Mouse (Mus musculus) CH12.LX (cell line): ENCODE measurements around the gene Sf3b3. TPM values are rescaled to one million over a fixed set of nuclear protein-coding genes. Genes with fewer than 3 reads are reported as not detected.

ENCODE experiments used
- DNase-seq: peaks from one replicate; pipeline ENCODE4 v3.0.0-alpha.2; 2013; ENCODE audit errors: extremely low read depth
- H3K27ac ChIP-seq: 2 replicates; pipeline ENCODE4 v1.5.1; 2012; ENCODE audit warnings: low read depth, mild to moderate bottlenecking, control low read depth, moderate library complexity; ENCODE audit not compliant: insufficient read depth
- H3K27me3 ChIP-seq: replicated peaks from 2 replicates; pipeline ENCODE3; 2012; ENCODE audit warnings: inconsistent platforms
- H3K36me3 ChIP-seq, 2 experiments: replicated peaks in 1 of 2; 2 replicates each; pipeline versions ENCODE3 to v1.6.1; 2012; ENCODE audit warnings: inconsistent platforms in 1 of 2, low read length in 1 of 2, mild to moderate bottlenecking in 1 of 2, mixed read lengths in 1 of 2, moderate library complexity in 1 of 2; ENCODE audit not compliant: control insufficient read depth in 1 of 2, insufficient read depth in 1 of 2
- H3K4me1 ChIP-seq, 2 experiments: 2 replicates each; pipeline ENCODE4 v1.6.1; 2012; ENCODE audit warnings: inconsistent platforms in 1 of 2, moderate library complexity in 1 of 2; ENCODE audit not compliant: insufficient read depth in 2 of 2, control insufficient read depth in 1 of 2
- H3K4me2 ChIP-seq: 2 replicates; pipeline ENCODE4 v1.6.1; 2012; ENCODE audit warnings: low read depth, mild to moderate bottlenecking, control low read depth; ENCODE audit not compliant: poor library complexity, insufficient read depth, severe bottlenecking
- H3K4me3 ChIP-seq, 3 experiments: fragments of 150-350 bp in 1 of 3; sonication (generic) in 1 of 3; replicated peaks in 1 of 3; 2 replicates each; pipeline versions ENCODE3 to v1.5.1; 2011 to 2012; ENCODE audit warnings: low read depth in 2 of 3, low read length in 2 of 3, mild to moderate bottlenecking in 2 of 3, moderate library complexity in 2 of 3, control low read depth in 1 of 3, improper control_type of control experiment in 1 of 3, inconsistent platforms in 1 of 3, mixed read lengths in 1 of 3; ENCODE audit not compliant: poor library complexity in 1 of 3
- H3K79me2 ChIP-seq: replicated peaks from 2 replicates; pipeline ENCODE4 v1.6.1; 2012; ENCODE audit warnings: mild to moderate bottlenecking, moderate library complexity; ENCODE audit not compliant: control insufficient read depth, poor library complexity, insufficient read depth, severe bottlenecking; ENCODE audit errors: extremely low read depth
- H3K9ac ChIP-seq: 2 replicates; pipeline ENCODE4 v1.6.1; 2012; ENCODE audit warnings: low read depth, mild to moderate bottlenecking, control low read depth, moderate library complexity; ENCODE audit not compliant: insufficient read depth
- H3K9me3 ChIP-seq: replicated peaks from 2 replicates; pipeline ENCODE3; 2012; ENCODE audit warnings: low read length, inconsistent platforms, mixed read lengths
- CHD1 ChIP-seq: IDR thresholded peaks from 2 replicates; pipeline ENCODE4 v1.6.1; 2012; ENCODE audit warnings: low read depth, low read length, improper control_type of control experiment, inconsistent platforms
- CTCF ChIP-seq, 2 experiments: IDR thresholded peaks in 1 of 2; conservative IDR thresholded peaks in 1 of 2; 2 replicates each; pipeline ENCODE4 v1.5.1; 2011 to 2012; ENCODE audit warnings: low read depth in 2 of 2, low read length in 2 of 2, improper control_type of control experiment in 1 of 2, inconsistent platforms in 1 of 2, mild to moderate bottlenecking in 1 of 2, moderate library complexity in 1 of 2
- SIN3A ChIP-seq: IDR thresholded peaks from 2 replicates; pipeline ENCODE4 v1.6.1; 2012; ENCODE audit warnings: low read length, improper control_type of control experiment, inconsistent platforms
- SMC3 ChIP-seq: IDR thresholded peaks from 2 replicates; pipeline ENCODE4 v1.6.1; 2011; ENCODE audit warnings: low read depth, low read length, improper control_type of control experiment
- ZNF384 ChIP-seq: IDR thresholded peaks from 2 replicates; pipeline ENCODE4 v1.6.1; 2012; ENCODE audit warnings: low read depth, low read length, improper control_type of control experiment, inconsistent platforms
- dilution Hi-C: fragments of 300-500 bp; cut with MboI; formaldehyde crosslinking; loops from 2 replicates; pipeline ENCODE4 v1.14.3; 2020; ENCODE audit warnings: low sequenced_read_pairs; ENCODE audit not compliant: extremely low pct_unique_long_range_greater_than_20kb, extremely low pct_ligation_motif_present
- in situ Hi-C: fragments of 300-500 bp; cut with MboI; formaldehyde crosslinking; loops from 3 replicates; pipeline ENCODE4 v1.14.3; 2019; ENCODE audit warnings: low sequenced_read_pairs, low pct_ligation_motif_present, low pct_unique_long_range_greater_than_20kb, mixed read lengths
- polyA plus RNA-seq: library from polyadenylated mRNA; unstranded; fragments of >175 nt; gene quantifications from 2 replicates; pipeline ENCODE4 v1.2.1, GENCODE M21; 2012; ENCODE audit warnings: low read depth; ENCODE audit not compliant: insufficient read length
- total RNA-seq, 2 experiments: library from RNA; depleted of rRNA; stranded (reverse); fragments of 300-350 nt in 1 of 2; fragments of >200 nt in 1 of 2; gene quantifications; 2 replicates each; pipeline ENCODE4 v1.2.3; 2012 to 2014

Gene Sf3b3
- total and polyA plus RNA-seq, 3 experiments, result 136 to 213 (median 137) TPM

DNA sequence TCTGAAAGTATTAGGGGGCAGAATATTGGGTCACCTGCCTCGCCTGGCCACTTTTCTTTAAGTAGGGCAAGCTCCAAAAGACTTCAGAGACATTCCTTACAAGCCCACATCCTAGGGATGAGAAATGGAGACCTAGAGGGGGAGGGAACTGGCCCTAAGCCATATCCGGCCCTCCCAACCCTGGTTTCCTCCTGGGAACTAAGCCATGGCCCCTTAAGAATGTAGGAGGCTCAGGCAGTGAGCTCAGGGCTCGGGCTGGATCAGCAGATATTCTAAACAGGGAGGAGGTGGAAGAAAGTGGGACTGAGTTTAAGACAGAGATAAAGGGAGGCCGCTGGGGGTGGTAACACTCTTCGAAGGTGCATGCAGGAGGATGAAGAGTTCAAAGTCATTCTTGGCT is 85.4 kb downstream of the Sf3b3 start:
- Histone ChIP-seq H3K4me3 (no peak overlapping the region), H3K9me3 (no peaks in the 10 kb centered on the region), H3K9ac (no peak overlapping the region), H3K27ac (no peak overlapping the region), H3K79me2 (no peaks in the 10 kb centered on the region), H3K36me3 (no peaks in the 10 kb centered on the region), H3K4me1 (no peaks in the 10 kb centered on the region), H3K27me3 (no peaks in the 10 kb centered on the region), H3K4me2 (no peak overlapping the region)
- no peak for DNase-seq
- in situ Hi-C loops (loop anchor here (10.0 kb wide), 1 partner anchor 54 kb away; no protein-coding TSS in a partner anchor), dilution Hi-C loops (no loop called here)
- TF ChIP-seq SMC3 (no peak), CTCF (conservative IDR thresholded peaks at IDR 0.05 in 1 of 2, IDR thresholded peaks at IDR 0.05 in 1 of 2; ENCODE audit: low read depth in 2 of 2, low read length in 2 of 2) (no peak), ZNF384 (no peak)

DNA sequence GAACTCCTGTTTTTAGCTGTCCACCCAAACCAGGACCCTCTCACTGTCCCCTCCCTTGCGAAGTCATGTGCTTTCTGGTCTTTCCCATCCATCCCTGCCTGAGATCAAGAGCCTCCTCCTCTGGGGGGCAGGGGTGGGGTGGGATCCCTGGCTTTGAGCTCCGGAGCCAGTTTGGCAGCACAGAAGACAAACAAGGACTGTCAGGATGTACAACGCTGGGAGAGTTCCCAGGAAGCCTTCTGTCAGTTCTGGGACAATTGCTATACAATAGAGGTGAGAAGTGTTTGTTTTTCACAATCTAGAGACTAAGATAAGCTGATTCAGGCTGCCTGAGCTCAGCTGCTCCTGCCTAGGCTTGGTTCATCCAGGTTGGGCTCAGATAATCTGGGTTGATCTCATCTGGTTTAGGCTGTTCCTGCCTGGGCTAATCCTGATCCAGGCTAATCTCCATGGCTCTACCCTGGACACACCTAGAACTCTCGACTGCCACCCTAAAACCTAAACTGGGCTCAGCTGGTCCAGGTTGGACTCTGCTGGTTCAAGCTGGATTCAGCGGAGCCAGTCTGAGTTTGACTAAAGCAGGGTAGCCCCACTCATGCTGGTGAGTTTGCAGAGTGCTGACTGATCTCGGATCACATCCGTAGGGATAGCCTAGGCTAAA is 86.2 kb downstream of the Sf3b3 start:
- no peak overlapping the region for H3K4me3 ChIP-seq
- TF ChIP-seq CHD1 (no peak), CTCF (conservative IDR thresholded peaks at IDR 0.05 in 1 of 2, IDR thresholded peaks at IDR 0.05 in 1 of 2; ENCODE audit: low read depth in 2 of 2, low read length in 2 of 2) (no peak), SIN3A (no peak)
- no peaks in the 10 kb centered on the region for H3K27me3 ChIP-seq
- H3K79me2 ChIP-seq, result no peaks in the 10 kb centered on the region
- no peak for DNase-seq
- H3K9me3 ChIP-seq, result no peaks in the 10 kb centered on the region
- H3K4me1 ChIP-seq, result no peaks in the 10 kb centered on the region
- in situ Hi-C loops, result loop anchor here (10.0 kb wide), 1 partner anchor 54 kb away; no protein-coding TSS in a partner anchor
- no peak overlapping the region for H3K9ac ChIP-seq
- H3K27ac ChIP-seq, result no peak overlapping the region
- H3K36me3 ChIP-seq, result no peaks in the 10 kb centered on the region
- no peak overlapping the region for H3K4me2 ChIP-seq
- dilution Hi-C loops, result no loop called here

Other genes with a start within 250 kb of the Sf3b3 start
- gene Vac14, start 228.2 kb downstream of the Sf3b3 start, total RNA-seq (2012; rRNA removed), result 28.2 and 33.8 TPM in 2 replicates
- 20.0 and 20.9 TPM in 2 replicates for gene Vac14, start 228.2 kb downstream of the Sf3b3 start, total RNA-seq (2014; rRNA removed)
- gene Vac14, start 228.2 kb downstream of the Sf3b3 start, polyA plus RNA-seq, result 69.2 and 73.8 TPM in 2 replicates
- 0.42 and 0.64 TPM in 2 replicates for gene Mtss1l, start 125.3 kb downstream of the Sf3b3 start, total RNA-seq (2012; rRNA removed)
- not detected in 2 replicates for gene Mtss1l, start 125.3 kb downstream of the Sf3b3 start, total RNA-seq (2014; rRNA removed)
- 0.66 and 0.79 TPM in 2 replicates for gene Mtss1l, start 125.3 kb downstream of the Sf3b3 start, polyA plus RNA-seq
- gene Il34, start 40.9 kb downstream of the Sf3b3 start, total RNA-seq (2012; rRNA removed), result 0.21 TPM in 1 of 2 replicates, not detected in the other
- not detected in 2 replicates for gene Il34, start 40.9 kb downstream of the Sf3b3 start, total RNA-seq (2014; rRNA removed)
- gene Il34, start 40.9 kb downstream of the Sf3b3 start, polyA plus RNA-seq, result not detected in 2 replicates
- gene Cog4, start 187 bp downstream of the Sf3b3 start, total RNA-seq (2012; rRNA removed), result 35.2 and 36.4 TPM in 2 replicates
- 24.4 and 27.5 TPM in 2 replicates for gene Cog4, start 187 bp downstream of the Sf3b3 start, total RNA-seq (2014; rRNA removed)
- gene Cog4, start 187 bp downstream of the Sf3b3 start, polyA plus RNA-seq, result 24.9 and 27.5 TPM in 2 replicates
- gene Fuk, start 55.7 kb upstream of the Sf3b3 start, total RNA-seq (2012; rRNA removed), result 14.3 and 14.4 TPM in 2 replicates
- gene Fuk, start 55.7 kb upstream of the Sf3b3 start, total RNA-seq (2014; rRNA removed), result 6.6 and 6.8 TPM in 2 replicates
- gene Fuk, start 55.7 kb upstream of the Sf3b3 start, polyA plus RNA-seq, result 6.4 and 7.0 TPM in 2 replicates
- gene St3gal2, start 73.1 kb upstream of the Sf3b3 start, total RNA-seq (2012; rRNA removed), result 14.6 and 16.9 TPM in 2 replicates
- gene St3gal2, start 73.1 kb upstream of the Sf3b3 start, total RNA-seq (2014; rRNA removed), result 16.4 and 17.0 TPM in 2 replicates
- gene St3gal2, start 73.1 kb upstream of the Sf3b3 start, polyA plus RNA-seq, result 41.4 and 44.5 TPM in 2 replicates
- gene Ddx19a, start 151.0 kb upstream of the Sf3b3 start, total RNA-seq (2012; rRNA removed), result 28.8 and 36.4 TPM in 2 replicates
- gene Ddx19a, start 151.0 kb upstream of the Sf3b3 start, total RNA-seq (2014; rRNA removed), result 19.0 and 23.1 TPM in 2 replicates
- 96.5 and 107 TPM in 2 replicates for gene Ddx19a, start 151.0 kb upstream of the Sf3b3 start, polyA plus RNA-seq
- 12.6 and 13.0 TPM in 2 replicates for gene Ddx19b, start 185.0 kb upstream of the Sf3b3 start, total RNA-seq (2012; rRNA removed)
- gene Ddx19b, start 185.0 kb upstream of the Sf3b3 start, total RNA-seq (2014; rRNA removed), result 14.4 and 14.9 TPM in 2 replicates
- gene Ddx19b, start 185.0 kb upstream of the Sf3b3 start, polyA plus RNA-seq, result 13.5 and 14.1 TPM in 2 replicates
- 125 and 130 TPM in 2 replicates for gene Aars, start 186.4 kb upstream of the Sf3b3 start, total RNA-seq (2012; rRNA removed)
- gene Aars, start 186.4 kb upstream of the Sf3b3 start, total RNA-seq (2014; rRNA removed), result 72.6 and 81.9 TPM in 2 replicates
- gene Aars, start 186.4 kb upstream of the Sf3b3 start, polyA plus RNA-seq, result 142 and 171 TPM in 2 replicates
- 3.9 and 23.5 TPM in 2 replicates for gene Exosc6, start 209.6 kb upstream of the Sf3b3 start, total RNA-seq (2012; rRNA removed)
- 20.3 and 24.3 TPM in 2 replicates for gene Exosc6, start 209.6 kb upstream of the Sf3b3 start, total RNA-seq (2014; rRNA removed)
- 3.2 and 3.9 TPM in 2 replicates for gene Exosc6, start 209.6 kb upstream of the Sf3b3 start, polyA plus RNA-seq
- not detected in 2 replicates for gene Clec18a, start 245.6 kb upstream of the Sf3b3 start, total RNA-seq (2012; rRNA removed)
- not detected in 2 replicates for gene Clec18a, start 245.6 kb upstream of the Sf3b3 start, total RNA-seq (2014; rRNA removed)
- gene Clec18a, start 245.6 kb upstream of the Sf3b3 start, polyA plus RNA-seq, result not detected in 2 replicates
- gene Pdpr, start 247.8 kb upstream of the Sf3b3 start, total RNA-seq (2012; rRNA removed), result 11.0 and 11.6 TPM in 2 replicates
- 8.0 and 8.3 TPM in 2 replicates for gene Pdpr, start 247.8 kb upstream of the Sf3b3 start, total RNA-seq (2014; rRNA removed)
- gene Pdpr, start 247.8 kb upstream of the Sf3b3 start, polyA plus RNA-seq, result 7.6 and 8.3 TPM in 2 replicates